Mouse (Mus musculus) hematopoietic stem cell, adult 5-6 weeks (primary cell): ENCODE measurements at regions not wholly inside any gene's neighbourhood (a gene's known extent, or its start where the extent isn't known, plus 50 kb on each side); places are given as distances from the start of the nearest gene placed in this dataset.

Experiments
- ATAC-seq, 2 experiments: fragments of 125-278 bp in 1 of 2; replicated peaks in 1 of 2; 2 replicates each; pipeline ENCODE4 v1.8.0; 2016 to 2017; ENCODE audit warnings: inconsistent platforms in 2 of 2, mild to moderate bottlenecking in 2 of 2, moderate number of reproducible peaks in 2 of 2, low read depth in 1 of 2, moderate TSS enrichment in 1 of 2; ENCODE audit not compliant: low FRiP score in 2 of 2, poor library complexity in 2 of 2, severe bottlenecking in 2 of 2, insufficient read depth in 1 of 2, low TSS enrichment in 1 of 2

DNA sequence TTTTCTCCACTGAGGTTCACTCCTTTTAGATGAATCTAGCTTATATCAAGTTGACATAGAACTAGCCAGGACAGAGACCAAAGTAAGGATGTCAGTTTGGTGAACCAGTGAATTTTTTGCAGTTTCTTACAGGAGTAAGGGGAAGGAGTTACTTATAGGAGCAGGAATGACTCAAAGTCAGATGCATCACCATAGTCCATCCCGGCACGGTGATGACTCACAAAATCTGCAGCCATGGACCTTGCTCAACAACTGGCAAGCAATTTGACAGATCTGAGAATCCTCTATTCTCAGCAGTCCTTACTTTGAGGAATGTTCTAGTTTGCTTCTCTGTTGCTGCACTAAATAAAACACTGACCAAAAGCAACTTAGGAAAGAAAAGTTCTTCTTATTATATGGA, 341.7 kb upstream of the Castor2 start:
- no peak for ATAC-seq

DNA sequence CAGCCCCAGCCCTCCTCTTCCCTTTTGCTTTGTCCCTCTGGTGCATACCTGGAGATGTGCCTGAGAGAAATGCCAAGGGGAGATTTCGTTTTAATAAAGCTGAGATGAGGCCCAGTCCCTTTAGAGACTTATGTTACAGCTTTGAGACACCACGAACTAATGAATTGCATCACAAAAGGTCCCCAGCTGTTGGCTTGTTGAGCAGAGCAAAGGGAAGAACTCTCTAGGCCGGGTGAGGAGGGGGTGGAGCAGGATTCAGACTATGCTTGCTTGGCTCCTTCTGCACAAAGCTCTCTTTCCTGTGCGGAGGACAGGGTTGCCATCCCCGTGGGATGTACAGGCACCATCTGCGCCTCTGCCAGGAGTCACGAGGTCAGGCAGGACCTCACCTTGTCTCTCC, 345.3 kb upstream of the Castor2 start:
- ATAC-seq: no peak

DNA sequence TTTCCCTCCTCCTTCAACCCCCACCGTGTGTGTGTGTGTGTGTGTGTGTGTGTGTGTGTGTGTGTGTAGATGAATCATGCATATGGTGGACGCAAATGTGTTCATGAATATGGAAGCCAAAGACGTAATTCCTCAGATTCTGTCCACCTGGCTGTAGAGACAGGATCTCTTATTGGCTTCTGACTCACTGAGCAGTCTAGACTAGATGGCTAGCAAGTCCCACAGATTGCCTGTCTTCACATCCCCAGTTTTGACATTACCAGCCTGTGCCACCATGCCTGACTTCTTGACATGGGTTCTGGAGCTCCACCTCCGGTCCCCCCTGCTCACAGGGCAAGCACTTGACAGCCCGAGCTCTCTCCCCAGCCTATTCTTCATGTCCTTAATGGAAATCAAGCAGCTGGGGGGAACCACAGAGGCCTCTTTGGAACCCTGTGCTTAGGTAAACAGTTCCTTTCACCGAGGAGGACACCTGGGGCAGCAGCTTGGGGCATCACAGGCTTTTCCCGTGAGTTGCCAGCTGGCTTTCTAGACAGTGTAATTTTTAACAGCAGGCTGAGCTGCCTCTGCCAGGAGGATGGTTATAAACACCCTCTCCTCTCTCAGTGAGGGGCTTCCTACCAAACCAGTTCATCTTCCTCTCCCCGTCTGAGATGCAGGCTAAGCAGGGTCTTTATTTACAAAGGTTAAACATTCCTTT, 345.9 kb upstream of the Castor2 start:
- ATAC-seq: no peak

DNA sequence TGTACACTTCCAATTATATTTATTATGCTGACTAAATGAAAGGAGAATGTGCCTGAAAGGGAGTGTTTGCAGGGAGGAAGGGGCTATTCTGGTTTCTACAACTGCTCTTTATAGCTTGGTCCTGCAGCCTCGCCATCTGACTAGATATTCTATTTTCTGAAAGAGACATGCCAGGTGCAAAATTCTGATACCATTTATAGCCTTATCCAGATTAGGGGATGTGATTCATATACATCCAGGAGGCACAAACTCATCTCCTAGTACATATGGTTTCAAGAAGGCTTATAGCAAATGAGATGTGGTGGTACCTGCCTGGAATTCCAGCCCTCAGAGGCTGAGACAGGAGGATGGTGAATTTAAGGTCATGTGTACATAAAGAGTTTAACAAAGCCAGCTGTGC, 352.6 kb upstream of the Castor2 start:
- ATAC-seq: no peak

DNA sequence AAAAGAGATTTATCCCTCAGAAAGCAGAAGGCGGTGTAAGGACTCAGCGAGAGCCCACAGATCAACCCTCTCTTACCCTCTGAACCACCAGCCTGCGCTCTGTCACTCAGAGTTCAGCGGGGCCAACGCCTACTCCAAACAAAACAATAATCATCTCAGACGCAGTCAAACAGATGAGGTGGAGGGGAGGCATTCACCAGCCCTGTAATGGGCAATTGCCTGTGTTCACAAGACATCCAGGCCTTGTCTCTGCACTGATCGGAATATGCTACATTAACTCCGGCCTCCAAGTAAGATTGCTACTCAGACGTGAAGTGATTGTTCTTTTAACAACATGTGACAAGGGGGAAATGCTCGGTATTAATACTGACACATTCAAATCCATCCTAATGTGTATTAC, 353.1 kb upstream of the Castor2 start:
- no peak for ATAC-seq

DNA sequence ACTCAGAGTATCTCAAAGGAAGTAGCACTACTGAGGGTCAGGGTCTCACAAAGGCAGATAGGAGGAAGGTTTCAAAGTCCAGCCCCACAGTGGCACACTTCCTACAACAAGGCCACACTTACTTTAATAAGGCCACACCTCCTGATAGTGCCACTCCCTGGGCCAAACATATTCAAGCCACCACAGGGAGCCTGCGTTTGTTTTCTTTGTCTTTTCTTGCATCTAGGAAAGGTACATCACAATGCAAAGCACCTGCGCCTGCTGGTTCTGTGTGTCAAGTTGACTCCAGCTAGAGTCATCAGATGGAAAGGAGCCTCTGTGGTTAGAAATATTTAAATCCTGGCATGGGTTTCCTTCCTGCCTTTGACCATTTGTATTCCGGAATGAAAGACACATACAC, 355.4 kb upstream of the Castor2 start:
- no peak for ATAC-seq

DNA sequence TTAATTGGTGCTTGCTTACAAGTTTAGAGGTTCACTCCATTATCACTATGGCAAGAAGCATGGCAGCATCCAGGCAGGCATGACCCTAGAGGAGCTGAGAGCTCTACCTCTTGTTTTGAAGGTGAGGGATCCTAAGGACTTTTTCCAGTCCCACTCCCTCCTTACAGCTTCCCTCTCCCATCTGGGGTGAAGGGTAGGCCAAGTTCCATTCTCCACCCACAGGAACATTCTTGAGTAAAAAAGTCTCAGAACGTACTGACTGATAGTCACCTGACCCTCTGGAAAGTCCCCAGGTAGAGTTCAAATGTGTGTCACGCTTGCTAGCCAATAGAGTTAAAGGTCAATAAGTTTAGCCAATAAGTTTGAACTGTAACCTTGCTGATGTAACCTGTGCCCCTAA, 355.9 kb upstream of the Castor2 start:
- no peak for ATAC-seq

DNA sequence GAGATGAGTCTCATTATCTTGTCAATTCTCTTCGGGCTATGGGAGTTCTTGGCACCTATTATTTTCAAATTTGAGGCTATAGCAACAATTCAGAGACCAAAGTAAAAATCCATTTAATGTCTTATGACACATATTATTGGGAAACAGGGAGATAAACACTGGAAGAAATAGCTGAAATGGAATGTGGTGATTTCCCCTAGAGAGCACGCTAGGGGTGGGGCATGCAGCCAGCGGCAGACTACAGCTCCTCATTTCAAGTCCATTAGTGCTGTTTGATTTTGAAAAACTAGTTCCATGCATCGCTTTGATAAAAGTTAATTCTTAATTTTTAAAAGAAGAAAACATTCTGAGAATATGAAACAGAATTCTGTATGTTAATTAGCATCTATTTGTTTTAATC, 367.6 kb upstream of the Castor2 start:
- ATAC-seq: no peak

DNA sequence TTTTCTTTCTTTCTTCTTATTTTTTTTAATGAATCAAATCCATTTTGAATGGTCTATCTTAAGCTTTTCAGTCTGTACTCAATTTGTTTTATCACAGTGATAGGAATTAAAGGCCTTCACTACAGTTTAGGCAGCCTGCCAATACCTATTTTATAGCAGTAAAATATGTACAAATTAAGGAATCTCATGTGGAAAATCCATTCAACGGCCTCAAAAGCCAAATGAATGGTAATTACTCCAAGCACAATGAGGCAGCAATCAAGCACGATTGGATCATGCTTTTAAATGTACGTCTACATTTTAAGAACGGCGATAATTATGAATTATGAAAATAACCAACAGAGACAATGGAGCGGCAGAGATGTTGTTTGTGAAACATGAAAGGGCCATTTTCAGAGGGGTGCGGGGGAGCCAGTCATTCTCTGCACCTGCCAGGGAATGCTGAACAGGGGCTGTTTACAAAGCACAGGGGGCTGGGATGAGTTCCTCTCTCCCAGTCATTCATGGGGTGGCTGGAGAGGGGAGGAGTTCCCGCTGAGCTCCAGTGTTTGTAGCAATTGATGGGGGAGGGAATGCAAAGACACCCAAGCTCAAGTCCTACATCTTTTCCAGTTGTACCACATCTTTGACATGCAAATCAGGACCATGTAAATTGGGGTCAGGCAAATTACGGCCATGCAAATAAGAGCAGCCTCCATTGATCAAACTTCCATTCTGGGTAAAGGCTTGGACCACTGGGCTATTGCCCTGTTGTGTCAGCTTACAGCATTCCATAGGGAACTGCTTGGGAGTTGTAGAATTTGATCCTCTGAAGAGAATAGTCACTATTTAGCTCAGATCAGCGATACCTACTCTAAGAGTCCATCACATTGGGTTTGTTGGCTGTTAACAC, 381.1 kb upstream of the Castor2 start:
- ATAC-seq: no peak

DNA sequence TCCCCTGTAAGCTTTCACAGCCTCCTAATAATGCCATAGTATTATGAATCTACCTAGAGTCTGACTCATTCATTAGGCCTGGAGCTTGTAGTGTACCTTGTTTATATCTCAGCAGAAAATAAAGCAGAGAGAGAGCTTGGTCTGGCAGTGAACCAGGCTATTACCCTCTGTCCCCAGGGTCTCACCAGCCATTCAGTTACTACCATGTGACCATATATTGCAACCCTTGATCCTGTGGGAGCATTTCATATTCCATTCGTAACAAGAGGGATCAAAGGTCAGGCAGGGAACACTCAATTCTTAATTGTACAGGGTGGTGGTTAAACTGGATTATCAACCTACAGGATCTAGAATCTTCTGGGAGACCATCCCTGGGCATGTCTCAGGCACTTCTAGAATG, 383.7 kb upstream of the Castor2 start:
- no peak for ATAC-seq

DNA sequence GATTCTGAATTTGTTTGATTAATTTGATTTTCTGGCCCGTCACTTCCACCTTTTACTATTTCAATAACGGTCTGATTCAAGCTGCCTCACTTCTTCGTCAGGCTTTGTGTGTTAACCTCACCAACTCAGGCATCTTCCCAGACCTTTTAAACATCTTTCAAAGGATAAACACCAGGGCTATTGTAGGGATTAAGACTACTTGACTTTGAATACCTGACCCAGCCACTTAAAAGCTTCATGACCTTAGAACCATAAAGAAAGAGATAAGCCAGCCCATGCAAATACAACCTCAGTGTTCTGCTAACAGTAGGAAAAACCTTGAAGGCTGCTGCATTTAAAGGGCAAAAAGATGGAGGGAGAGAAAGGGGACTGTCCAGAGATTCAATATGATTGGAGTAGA, 386.9 kb upstream of the Castor2 start:
- ATAC-seq: no peak

DNA sequence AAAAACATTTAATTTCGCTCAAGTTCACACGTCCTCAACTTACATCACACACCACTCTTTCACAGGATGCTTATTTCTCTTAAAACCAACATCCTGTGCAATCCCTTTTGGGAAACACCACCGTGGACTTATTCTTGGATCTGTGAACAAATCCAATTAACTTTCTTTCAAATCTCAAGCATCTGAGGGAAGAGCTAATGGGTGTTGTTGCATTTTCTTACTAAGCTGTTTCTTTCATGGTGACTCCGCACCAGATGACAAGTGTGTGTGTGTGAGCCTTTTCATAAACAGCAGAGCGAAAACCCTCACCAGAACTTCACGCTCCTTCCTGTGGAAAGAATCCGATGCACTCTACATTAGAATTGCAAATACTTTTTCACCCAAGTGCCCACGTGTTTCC, 390.6 kb upstream of the Castor2 start:
- no peak for ATAC-seq

DNA sequence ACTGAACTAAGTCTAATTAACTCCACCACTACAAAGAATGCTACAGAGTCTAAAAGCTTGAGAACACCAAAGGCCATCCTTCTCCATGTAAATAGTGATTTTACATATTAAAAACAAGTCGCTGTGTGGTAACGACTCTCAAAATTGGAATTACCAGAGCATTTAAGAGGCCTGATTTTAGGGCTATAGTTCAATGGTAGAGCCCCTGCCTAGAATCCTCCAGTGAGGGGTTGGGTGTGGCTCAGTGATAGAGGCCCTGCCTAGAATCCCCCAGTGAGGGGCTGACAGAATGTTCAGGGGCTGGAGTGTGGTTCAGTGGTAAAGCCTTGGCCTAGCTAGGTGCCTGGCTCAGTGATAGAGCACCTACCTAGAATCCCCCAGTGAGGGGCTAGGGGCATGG, 413.3 kb upstream of the Castor2 start:
- no peak for ATAC-seq

DNA sequence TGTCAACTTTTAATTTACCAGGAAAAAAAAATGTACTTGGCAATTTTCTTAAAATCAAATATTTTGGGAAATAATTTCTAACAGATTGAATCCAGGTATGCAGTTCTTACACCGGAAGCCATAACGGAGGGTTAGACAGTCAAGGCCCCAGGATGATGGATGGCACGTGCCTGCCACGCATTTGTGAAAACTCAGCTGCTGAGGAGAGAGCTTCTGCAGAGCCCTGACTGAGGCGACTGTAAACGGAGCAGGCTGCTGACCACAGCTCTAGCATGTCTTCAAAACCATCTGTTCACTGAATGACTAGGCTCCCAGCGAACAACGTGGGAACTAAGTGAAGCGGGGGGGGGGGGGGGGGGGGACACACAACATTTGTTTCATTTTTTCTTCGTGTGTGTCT, 416.5 kb upstream of the Castor2 start:
- ATAC-seq: no peak

DNA sequence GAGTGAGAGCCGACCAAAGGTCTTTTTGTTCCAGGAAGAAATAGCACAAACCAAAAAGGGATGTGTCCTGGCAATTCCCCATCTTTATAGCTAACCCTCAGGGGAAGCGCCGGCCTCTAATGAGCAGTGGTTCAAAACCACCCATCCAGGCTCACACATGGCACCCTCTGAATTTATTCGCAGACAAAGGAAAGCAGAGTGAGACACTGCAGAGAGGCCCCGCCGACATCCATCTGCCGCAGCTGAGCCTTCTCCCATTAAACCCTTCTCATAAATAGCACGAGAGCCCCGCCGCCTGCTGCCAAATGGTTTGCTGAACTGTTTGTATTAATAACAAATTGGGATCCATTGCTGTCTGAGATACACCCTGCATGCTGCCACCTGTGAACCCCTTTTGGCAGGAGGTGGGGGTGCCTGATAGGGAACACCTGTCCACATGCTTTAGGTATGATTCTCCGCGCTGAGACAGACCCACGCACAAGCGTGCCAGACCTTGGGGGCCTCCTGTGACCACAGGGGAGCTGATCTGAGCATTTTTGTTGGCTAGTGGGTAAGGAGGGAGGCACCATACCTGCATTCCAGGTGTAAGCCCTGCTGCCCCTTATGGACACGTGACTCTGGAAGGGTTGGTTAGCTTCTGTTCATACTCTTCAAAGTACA, 422.6 kb upstream of the Castor2 start:
- ATAC-seq: no peak

DNA sequence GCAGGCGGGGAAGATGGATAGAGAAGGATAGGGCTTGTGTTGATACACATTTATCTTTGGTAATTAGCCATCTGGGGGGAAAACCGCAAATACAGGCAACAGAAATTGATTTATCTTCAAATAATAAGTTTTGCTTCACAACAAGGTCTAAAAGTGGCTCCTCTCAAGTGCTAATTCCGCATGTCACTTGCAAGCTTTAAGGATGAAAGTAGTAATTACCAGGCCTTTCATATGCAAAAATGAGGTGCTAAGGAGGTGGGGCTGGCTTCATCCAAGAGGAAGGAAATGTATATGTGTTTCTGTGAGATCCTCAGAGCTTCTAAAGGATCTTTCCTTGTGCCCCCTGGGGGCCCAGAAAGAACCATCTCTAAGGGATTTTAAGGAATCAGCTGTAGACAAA, 423.9 kb upstream of the Castor2 start:
- no peak for ATAC-seq

DNA sequence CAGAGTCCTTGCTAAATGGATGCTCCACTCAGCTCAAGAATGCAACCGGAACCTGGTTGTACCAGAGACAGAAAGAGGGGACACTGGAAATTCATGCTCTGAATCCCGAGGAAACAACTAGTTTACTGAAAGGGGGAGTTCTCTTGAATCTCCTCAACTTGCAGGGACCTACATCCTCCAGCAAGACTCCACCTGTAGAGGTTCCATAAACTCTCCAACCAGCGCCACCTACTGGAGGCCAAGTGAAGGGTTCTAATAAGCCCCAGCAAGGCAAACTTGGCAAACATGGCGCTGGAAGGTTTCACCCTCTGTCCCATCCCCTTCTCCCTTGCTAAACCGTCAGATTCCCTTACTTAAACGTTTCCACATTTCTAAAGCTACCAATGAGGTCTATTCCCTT, 433.0 kb upstream of the Castor2 start:
- no peak for ATAC-seq

DNA sequence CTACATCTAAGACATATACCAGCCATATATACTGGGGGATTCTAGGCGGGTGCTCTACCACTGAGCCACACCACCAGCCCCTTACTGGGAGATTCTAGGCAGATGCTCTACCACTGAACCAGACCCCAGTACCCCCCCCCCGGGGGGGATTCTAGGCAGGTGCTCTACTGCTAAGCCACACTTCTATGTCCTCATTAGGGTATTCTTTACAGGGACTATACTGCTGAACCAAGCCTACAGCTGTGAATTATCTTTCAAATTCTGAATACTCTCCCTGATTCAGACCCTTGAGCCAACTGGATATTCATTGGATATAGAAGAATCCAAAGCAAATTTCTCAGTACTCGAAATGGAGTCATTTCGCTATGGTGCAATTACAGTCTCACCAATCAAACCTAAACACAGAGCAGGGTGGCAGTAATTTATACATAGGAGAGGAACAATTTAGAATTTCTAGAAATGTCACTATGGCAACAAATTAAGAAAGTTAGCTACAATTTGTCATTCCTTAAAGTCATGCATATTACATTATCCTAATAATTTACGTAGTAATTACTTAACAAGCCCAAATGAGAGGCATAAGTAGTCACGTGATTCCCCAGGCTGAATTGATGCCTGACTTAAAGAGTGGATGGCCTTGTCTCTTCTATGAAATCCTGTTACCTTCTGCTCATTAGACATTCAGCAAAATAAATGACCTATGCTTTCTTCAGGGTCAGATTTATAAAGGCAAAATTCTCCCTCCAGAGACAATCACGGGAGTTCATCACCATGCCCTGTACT, 436.8 kb upstream of the Castor2 start:
- ATAC-seq: no peak
